Comparison of ENCODE assay signal across 26 mouse cellular contexts in the genomic region with DNA sequence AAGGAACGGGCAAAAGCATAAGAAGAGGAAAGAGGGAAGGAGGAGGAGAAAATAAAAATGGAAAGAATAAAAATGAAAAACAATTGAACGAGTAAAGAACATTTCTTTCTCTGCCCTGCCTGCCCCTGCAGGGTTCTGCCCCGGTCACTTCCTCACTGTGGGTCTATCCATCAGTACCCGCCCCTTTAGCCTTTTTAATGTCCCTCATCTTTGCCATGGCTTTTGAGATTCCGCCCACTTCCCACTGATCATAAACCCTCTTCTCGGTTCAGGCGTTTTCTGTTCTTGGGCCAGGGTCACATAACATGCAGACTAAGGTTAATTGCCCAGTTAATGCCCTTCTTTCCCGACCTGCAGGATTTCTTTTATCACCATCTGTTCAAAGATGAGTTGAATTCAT. TPM values are rescaled to one million over a fixed set of nuclear protein-coding genes. Genes with fewer than 3 reads are reported as not detected.
DNase-seq lines count a peak whose midpoint lies in the region; ATAC-seq and TF ChIP-seq lines count a peak whose summit lies in the region.
"Had no signal": no experiment of that assay in that cellular context is flagged by ENCODE, and none has a peak within 500 bp of the region (broad histone marks: within the 10 kb centered on the region; RNA-seq: fewer than 3 reads in every experiment).

No protein-coding gene starts in this region.

- no peaks in the 10 kb centered on the region for H3K36me3 ChIP-seq in kidney, embryonic 14.5 days (ENCODE audit: control insufficient read depth, insufficient read depth, low read length)
- H3K36me3 ChIP-seq in CH12.LX (replicated peaks in 1 of 2; ENCODE audit: control insufficient read depth in 1 of 2, insufficient read depth in 1 of 2, low read length in 1 of 2) = no peaks in the 10 kb centered on the region
- H3K36me3 ChIP-seq: heart, embryonic 12.5 days; heart, embryonic 15.5 days; hindbrain, embryonic 10.5 days; hindbrain, embryonic 13.5 days; intestine, embryonic 15.5 days had no signal

- H3K27ac ChIP-seq in kidney, embryonic 14.5 days (ENCODE audit: low read depth, low read length) = no peak overlapping the region
- no peak overlapping the region for H3K27ac ChIP-seq in CH12.LX (ENCODE audit: insufficient read depth, low read depth)
- H3K27ac ChIP-seq: heart, embryonic 15.5 days; hindbrain, embryonic 10.5 days; hindbrain, embryonic 13.5 days; intestine, embryonic 15.5 days had no signal

- no peaks in the 10 kb centered on the region for H3K9me3 ChIP-seq in kidney, embryonic 14.5 days (ENCODE audit: control insufficient read depth, low read length)
- no peaks in the 10 kb centered on the region for H3K9me3 ChIP-seq in CH12.LX (replicated peaks; ENCODE audit: low read length)
- H3K9me3 ChIP-seq: heart, embryonic 12.5 days; heart, embryonic 15.5 days; hindbrain, embryonic 10.5 days; hindbrain, embryonic 13.5 days; intestine, embryonic 15.5 days had no signal

- no peaks in the 10 kb centered on the region for H3K79me2 ChIP-seq in CH12.LX (replicated peaks; ENCODE audit: control insufficient read depth, extremely low read depth, insufficient read depth, poor library complexity, severe bottlenecking)

- no peak for TF ChIP-seq EP300 in CH12.LX (IDR thresholded peaks at IDR 0.05; ENCODE audit: low read length)

- dilution Hi-C loops in CH12.LX (cut with MboI; ENCODE audit: extremely low pct_ligation_motif_present, extremely low pct_unique_long_range_greater_than_20kb, low sequenced_read_pairs) = no loop called here

- no peak for TF ChIP-seq POLR2A in CH12.LX (IDR thresholded peaks at IDR 0.05; ENCODE audit: low read depth, low read length)

- ATAC-seq in kidney, embryonic 14.5 days (ENCODE audit: low FRiP score, low TSS enrichment) = peak; percentile 52; the same call in 1 of the 2 replicates
- no peak for ATAC-seq in erythroid progenitor cell, adult 5-6 weeks (replicated peaks; ENCODE audit: low FRiP score, poor library complexity, severe bottlenecking)
- ATAC-seq: forebrain, embryonic 16.5 days; hindbrain, embryonic 16.5 days; intestine, embryonic 15.5 days had no signal

- H3K9ac ChIP-seq in kidney, embryonic 14.5 days (ENCODE audit: low read depth, low read length) = no peak overlapping the region
- H3K9ac ChIP-seq in CH12.LX (ENCODE audit: insufficient read depth, low read depth) = no peak overlapping the region
- H3K9ac ChIP-seq: heart, embryonic 12.5 days; heart, embryonic 15.5 days; hindbrain, embryonic 13.5 days; intestine, embryonic 15.5 days had no signal

- peak; percentile 7 for DNase-seq in embryo, embryonic 10.5 days (ENCODE audit: low spot score)
- no peak for DNase-seq in embryo, embryonic 9.5 days (ENCODE audit: extremely low spot score)
- no peak for DNase-seq in kidney, postnatal 4 days
- no peak for DNase-seq in CH12.LX (ENCODE audit: extremely low read depth)
- DNase-seq: adrenal gland, adult 2 months; adrenal gland, postnatal 14 days; B cell, adult 2 months; cerebellum, adult 11-12 months; cerebellum, adult 8-10 months; cerebellum, postnatal 36 days; gastrocnemius, postnatal 10 days; gastrocnemius, postnatal 36 days; heart, postnatal 10 days; heart, postnatal 36 days; kidney, adult 11 months had no signal

- no peak for TF ChIP-seq RAD21 in CH12.LX (IDR thresholded peaks at IDR 0.05; ENCODE audit: low read depth, low read length)

- no peak for TF ChIP-seq CTCF in CH12.LX (conservative IDR thresholded peaks at IDR 0.05 in 1 of 2, IDR thresholded peaks at IDR 0.05 in 1 of 2; ENCODE audit: low read depth in 2 of 2, low read length in 2 of 2)

- in situ Hi-C loops in CH12.LX (cut with MboI; ENCODE audit: low pct_ligation_motif_present, low pct_unique_long_range_greater_than_20kb, low sequenced_read_pairs) = no loop called here

- H3K27me3 ChIP-seq in kidney, embryonic 14.5 days (ENCODE audit: control insufficient read depth, insufficient read depth, low read length) = no peaks in the 10 kb centered on the region
- no peaks in the 10 kb centered on the region for H3K27me3 ChIP-seq in CH12.LX (replicated peaks)
- H3K27me3 ChIP-seq: heart, embryonic 12.5 days; heart, embryonic 15.5 days; hindbrain, embryonic 13.5 days; intestine, embryonic 15.5 days had no signal

- no peaks in the 10 kb centered on the region for H3K4me1 ChIP-seq in kidney, embryonic 14.5 days (ENCODE audit: control insufficient read depth, insufficient read depth, low read length)
- H3K4me1 ChIP-seq in CH12.LX (ENCODE audit: control insufficient read depth in 1 of 2, insufficient read depth in 2 of 2) = no peaks in the 10 kb centered on the region
- H3K4me1 ChIP-seq: heart, embryonic 12.5 days; heart, embryonic 15.5 days; hindbrain, embryonic 13.5 days; intestine, embryonic 15.5 days had no signal

- no peak overlapping the region for H3K4me2 ChIP-seq in kidney, embryonic 14.5 days (replicated peaks; ENCODE audit: low read depth, low read length)
- peak overlapping the region; percentile 74 for H3K4me2 ChIP-seq in CH12.LX (ENCODE audit: insufficient read depth, low read depth, poor library complexity, severe bottlenecking)
- H3K4me2 ChIP-seq: heart, embryonic 12.5 days; heart, embryonic 15.5 days; hindbrain, embryonic 13.5 days; intestine, embryonic 15.5 days had no signal

- WGBS in kidney, embryonic 14.5 days = 16% methylated on average over 8 of the region's 8 CpGs

- H3K4me3 ChIP-seq in kidney, embryonic 14.5 days (ENCODE audit: low read length) = no peak overlapping the region
- no peak overlapping the region for H3K4me3 ChIP-seq in CH12.LX (replicated peaks in 1 of 3; ENCODE audit: low read depth in 2 of 3, low read length in 2 of 3, poor library complexity in 1 of 3)
- H3K4me3 ChIP-seq: heart, embryonic 12.5 days; heart, embryonic 15.5 days; hindbrain, embryonic 10.5 days; hindbrain, embryonic 13.5 days; intestine, embryonic 15.5 days had no signal

TF ChIP-seq in CH12.LX, 34 proteins besides CTCF, POLR2A, EP300 and RAD21:
- TF ChIP-seq JUND (conservative IDR thresholded peaks at IDR 0.05; ENCODE audit: low read depth, low read length) (no peak), TBP (conservative IDR thresholded peaks at IDR 0.05; ENCODE audit: low read depth, low read length) (no peak), MXI1 (IDR thresholded peaks at IDR 0.05; ENCODE audit: low read depth, low read length) (no peak), GABPA (IDR thresholded peaks at IDR 0.05; ENCODE audit: insufficient replicate concordance, low read depth, low read length) (no peak), USF2 (conservative IDR thresholded peaks at IDR 0.05; ENCODE audit: low read depth, low read length) (no peak), MEF2A (IDR thresholded peaks at IDR 0.05; ENCODE audit: borderline replicate concordance, low read depth, low read length) (no peak), ZNF384 (IDR thresholded peaks at IDR 0.05; ENCODE audit: low read depth, low read length) (no peak), MYC (IDR thresholded peaks at IDR 0.05; ENCODE audit: low read depth, low read length) (no peak), MAZ (IDR thresholded peaks at IDR 0.05; ENCODE audit: low read depth, low read length) (no peak), NRF1 (IDR thresholded peaks at IDR 0.05; ENCODE audit: low read depth, low read length) (no peak)

RNA-seq across cellular contexts. Expression of a gene that starts 25.8 kb away (rescaled TPM):
- 4.1 and 5.0 TPM in 2 replicates for polyA plus RNA-seq in kidney, embryonic 14.5 days (2014; fragmentation: Nextera tagmentation; extraction: Ambion mirVana)
- total RNA-seq in CH12.LX (2012; rRNA removed) = not detected in 2 replicates
- 0.12 TPM in 2 replicates for total RNA-seq in CH12.LX (2014; rRNA removed)
- 0.09 and 0.16 TPM in 2 replicates for polyA plus RNA-seq in CH12.LX (2012; ENCODE audit: insufficient read length, low read depth)
- not detected in 2 replicates for total RNA-seq in erythroid progenitor cell, adult 5-6 weeks (2015; ENCODE audit: low replicate concordance)
- total RNA-seq in erythroid progenitor cell, adult 5-6 weeks (2017; ENCODE audit: low replicate concordance) = not detected in 2 replicates
- total RNA-seq: granulocyte monocyte progenitor cell, adult 5-6 weeks had no signal
- polyA plus RNA-seq: forebrain, embryonic 11.5 days; hindbrain, embryonic 13.5 days had no signal
